Mouse (Mus musculus) CD8-positive naive resting alpha-beta T cell, adult 2 months (primary cell): Measurements from ENCODE around the gene Zdhhc4.

Experiments
- DNase-seq, 2 experiments: peaks; one replicate each; pipeline ENCODE4 v3.0.0; 2022; ENCODE audit warnings: low read depth in 2 of 2, low spot score in 2 of 2

Gene Zdhhc4

DNA sequence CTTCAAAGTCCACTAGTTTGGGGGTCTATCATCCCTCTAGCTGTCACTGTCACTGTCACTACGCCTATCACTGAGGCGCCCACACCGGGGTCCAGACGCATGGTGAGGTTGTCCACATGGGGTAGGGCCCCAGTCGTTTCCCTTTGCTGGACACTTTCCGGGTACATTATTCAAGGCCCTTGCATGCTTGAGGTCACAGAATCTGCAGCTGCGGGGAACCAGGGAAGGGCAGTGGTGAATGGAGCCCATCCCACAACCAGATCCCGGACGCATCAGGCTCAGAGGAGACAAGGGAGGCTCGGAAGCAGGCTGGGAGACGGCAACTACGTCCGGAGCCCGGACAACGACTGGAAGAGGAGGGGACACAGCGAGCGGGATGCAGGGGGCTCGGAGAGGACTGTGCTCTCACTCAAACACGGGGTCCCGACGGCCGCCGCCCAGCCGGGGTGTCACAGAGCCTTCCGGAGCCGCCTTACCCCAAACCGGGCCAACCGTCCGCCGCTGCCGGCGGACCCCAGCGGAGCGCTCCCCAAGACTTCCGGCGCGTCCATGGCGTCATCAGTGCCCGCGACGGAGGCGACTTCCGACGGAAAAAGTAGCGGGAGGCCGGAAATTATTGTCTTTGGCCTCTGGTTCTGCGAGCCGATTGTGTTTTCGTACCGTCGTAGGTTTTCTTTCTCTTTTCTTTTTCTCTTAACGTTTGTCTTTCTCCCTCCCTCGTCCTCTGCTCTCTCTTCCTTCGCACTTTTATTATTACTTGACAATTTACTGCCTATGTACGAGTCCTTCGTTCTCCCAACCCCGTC lies at the start of gene Zdhhc4:
TSS of gene Zdhhc4 (minus strand) at position 567 of the 806 bp plus-strand sequence.
- DNase-seq, result peak; percentile 77 to 86

GRCm38 (mm10) chr5:143376156-143376555 lies 47.1 kb upstream of the Zdhhc4 start:
- DNase-seq, result no peak

- peak; percentile 19 to 39 for DNase-seq
These were observed 46.2 kb upstream of the Zdhhc4 start for GRCm38 (mm10) chr5:143375242-143375641.

GRCm38 (mm10) chr5:143372818-143373217 lies 43.8 kb upstream of the Zdhhc4 start:
- DNase-seq, result no peak

DNA sequence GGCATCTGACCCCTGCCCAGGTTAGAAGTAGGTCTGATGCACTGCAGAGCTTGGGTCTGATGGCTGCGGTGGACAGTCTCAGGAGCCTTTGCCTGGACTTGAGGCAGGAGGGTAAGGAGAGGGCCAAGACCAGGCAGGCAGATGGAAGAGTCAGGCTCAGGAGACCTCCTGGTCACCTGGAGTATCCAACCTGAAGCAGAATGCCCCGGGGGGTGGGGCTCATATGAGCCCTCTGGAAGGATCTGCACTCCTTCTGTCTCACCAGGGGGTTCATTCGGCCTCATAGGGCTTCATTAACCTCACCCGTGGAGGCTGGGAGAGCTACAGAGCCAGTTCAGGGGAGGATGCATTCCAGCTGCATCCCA lies 42.1 kb upstream of the Zdhhc4 start:
- no peak for DNase-seq

GRCm38 (mm10) chr5:143370416-143371145 lies 41.5 kb upstream of the Zdhhc4 start:
- DNase-seq, result no peak

DNA sequence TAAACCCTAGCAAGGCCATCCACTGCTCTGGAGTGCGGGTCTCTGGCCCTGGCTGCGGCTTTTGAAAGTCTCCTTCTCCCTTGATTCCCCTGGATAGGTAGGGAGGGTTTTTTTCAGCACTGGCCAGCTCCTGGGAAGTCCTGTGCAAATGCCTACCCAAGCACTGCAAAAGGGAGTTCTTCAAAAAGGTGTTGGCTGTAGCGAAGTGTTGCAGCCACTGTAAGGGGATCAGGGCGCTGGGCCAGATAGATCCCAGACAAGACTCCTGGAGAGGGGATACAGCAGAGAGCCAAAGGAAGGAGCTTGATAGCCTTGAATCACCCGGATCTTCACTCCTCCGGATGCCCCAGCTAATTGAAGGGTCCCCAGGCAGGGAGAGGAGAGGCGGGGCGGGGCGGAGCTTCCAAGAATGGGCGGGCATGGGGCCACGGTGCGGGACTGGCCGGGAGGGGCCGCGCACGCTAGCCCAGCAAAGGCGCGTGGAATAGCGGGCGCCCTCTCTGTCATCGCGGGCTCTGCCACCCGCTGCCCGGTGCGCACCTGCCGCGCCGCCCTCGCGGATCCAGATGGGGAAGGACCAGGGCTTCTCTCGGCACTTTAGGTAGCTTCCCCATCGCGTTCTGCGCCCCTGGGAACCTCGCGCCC lies 40.7 kb upstream of the Zdhhc4 start:
- DNase-seq, result no peak

DNA sequence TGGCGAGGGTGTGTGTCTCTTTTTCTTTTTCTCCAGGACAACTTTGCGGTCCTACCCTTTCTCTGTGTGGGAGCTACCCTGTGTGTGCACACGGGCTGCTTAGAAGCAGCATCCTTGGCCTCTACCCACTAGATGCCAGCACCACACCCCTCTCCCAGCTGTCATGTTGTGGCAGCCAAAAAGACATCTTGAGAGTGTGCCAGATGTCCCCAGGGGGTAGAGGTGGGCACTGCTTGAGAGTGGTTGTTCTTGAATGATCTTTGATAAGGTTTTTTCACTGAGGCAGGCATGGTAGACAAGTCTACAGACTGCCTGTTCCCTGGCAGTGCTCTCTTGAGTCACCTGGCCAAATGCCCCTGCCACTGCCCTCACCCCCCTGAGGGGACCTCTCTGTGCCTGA lies 38.9 kb upstream of the Zdhhc4 start:
- DNase-seq, result no peak

GRCm38 (mm10) chr5:143363678-143364615 lies 34.9 kb upstream of the Zdhhc4 start:
- DNase-seq, result no peak

GRCm38 (mm10) chr5:143361428-143361827 lies 32.4 kb upstream of the Zdhhc4 start:
- no peak for DNase-seq

- no peak for DNase-seq
These were observed 30.9 kb upstream of the Zdhhc4 start for GRCm38 (mm10) chr5:143360000-143360399.

GRCm38 (mm10) chr5:143359263-143359662 lies 30.2 kb upstream of the Zdhhc4 start:
- no peak for DNase-seq

DNA sequence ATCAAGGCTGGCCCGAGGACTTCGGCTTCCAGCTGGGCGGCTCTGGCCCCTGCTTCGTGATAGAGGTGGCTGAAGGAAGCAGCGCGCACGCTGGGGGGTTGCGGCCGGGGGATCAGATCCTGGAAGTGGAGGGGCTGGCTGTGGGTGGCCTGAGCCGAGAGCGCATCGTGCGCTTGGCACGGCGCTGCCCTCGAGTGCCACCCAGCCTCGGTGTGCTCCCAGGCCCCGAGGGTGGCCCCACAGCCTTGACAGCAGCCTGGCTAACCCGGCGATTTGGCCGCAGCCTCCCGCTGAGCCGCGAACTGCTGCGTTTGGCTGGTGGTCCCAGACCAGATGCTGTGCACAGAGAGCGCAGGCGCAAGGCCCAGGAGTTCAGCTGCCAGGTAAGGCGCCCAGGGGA lies 28.5 kb upstream of the Zdhhc4 start:
- DNase-seq, result no peak

GRCm38 (mm10) chr5:143356686-143357388 lies 27.8 kb upstream of the Zdhhc4 start, which contains the start of gene Grid2ip:
TSS of gene Grid2ip (plus strand) at chr5:143357338.
- DNase-seq, result no peak

GRCm38 (mm10) chr5:143356017-143356416 lies 27.0 kb upstream of the Zdhhc4 start:
- DNase-seq, result no peak

GRCm38 (mm10) chr5:143346367-143346766 lies 17.3 kb upstream of the Zdhhc4 start:
- no peak for DNase-seq

DNA sequence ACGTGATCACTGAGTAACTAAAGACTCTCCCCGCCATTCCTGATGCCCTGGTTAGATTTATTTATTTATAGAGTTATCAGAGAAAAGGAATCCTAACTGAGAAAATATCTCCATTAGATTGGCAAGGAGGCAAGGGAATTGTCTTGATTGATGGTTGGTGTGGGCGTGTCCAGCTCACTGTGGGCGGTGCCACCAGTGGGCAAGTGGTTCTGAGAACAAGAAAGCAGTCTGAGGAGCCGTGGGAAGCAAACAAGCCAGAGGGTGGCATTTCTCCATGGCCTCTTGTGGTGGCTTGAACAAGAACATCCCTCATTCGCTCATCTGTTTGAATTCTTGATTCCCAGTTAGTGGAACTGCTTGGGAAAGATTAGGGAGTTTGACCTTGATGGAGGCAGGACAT lies 10.5 kb upstream of the Zdhhc4 start:
- DNase-seq, result no peak

GRCm38 (mm10) chr5:143336559-143336958 lies 7.5 kb upstream of the Zdhhc4 start:
- DNase-seq, result no peak

GRCm38 (mm10) chr5:143335089-143335460 lies 6.0 kb upstream of the Zdhhc4 start:
- DNase-seq, result no peak

- no peak for DNase-seq
These were observed 5.5 kb upstream of the Zdhhc4 start for GRCm38 (mm10) chr5:143334418-143335088.
